Mouse (Mus musculus) brain, embryonic 14.5 days (tissue): ENCODE results near the gene Ccl3. TPM values are rescaled to one million over a fixed set of nuclear protein-coding genes. Genes with fewer than 3 reads are reported as not detected.

ENCODE experiments used
- DNase-seq: peaks from one replicate; pipeline ENCODE4 v3.0.0-alpha.2; 2011; ENCODE audit warnings: low read depth
- CTCF ChIP-seq: fragments of 200-500 bp; IDR thresholded peaks from 2 replicates; pipeline ENCODE4 v1.5.1; 2012; ENCODE audit warnings: inconsistent platforms, mild to moderate bottlenecking, moderate library complexity, borderline replicate concordance; ENCODE audit not compliant: insufficient read depth, insufficient read length; ENCODE audit errors: extremely low read depth
- POLR2A ChIP-seq: fragments of 200-500 bp; IDR thresholded peaks from 2 replicates; pipeline ENCODE4 v1.6.1; 2012; ENCODE audit warnings: mild to moderate bottlenecking, inconsistent platforms, borderline replicate concordance; ENCODE audit not compliant: poor library complexity, insufficient read depth, insufficient read length, severe bottlenecking; ENCODE audit errors: extremely low read depth
- polyA plus RNA-seq: library from polyadenylated mRNA; depleted of rRNA; stranded (reverse); fragments of >200 nt; gene quantifications from 2 replicates; pipeline ENCODE4 v1.2.3, GENCODE M21; 2012

Gene Ccl3
- polyA plus RNA-seq, 1 experiment = 1.7 TPM

- no peak for DNase-seq
- TF ChIP-seq CTCF = no peak
- TF ChIP-seq POLR2A = no peak
These were observed 9.6 kb downstream of the Ccl3 start for GRCm38 (mm10) chr11:83639533-83639932.

- DNase-seq = no peak
- no peak for TF ChIP-seq POLR2A
- TF ChIP-seq CTCF = no peak
These were observed 10.2 kb downstream of the Ccl3 start for GRCm38 (mm10) chr11:83638934-83639333.

GRCm38 (mm10) chr11:83636742-83637235 is 12.4 kb downstream of the Ccl3 start:
- no peak for DNase-seq
- TF ChIP-seq POLR2A = no peak
- no peak for TF ChIP-seq CTCF

- no peak for TF ChIP-seq POLR2A
- no peak for TF ChIP-seq CTCF
- no peak for DNase-seq
These were observed 14.3 kb downstream of the Ccl3 start for GRCm38 (mm10) chr11:83634898-83635297.

- no peak for TF ChIP-seq POLR2A
- TF ChIP-seq CTCF = no peak
- DNase-seq = peak; percentile 61
These were observed 14.7 kb downstream of the Ccl3 start for GRCm38 (mm10) chr11:83634425-83634824.

GRCm38 (mm10) chr11:83632744-83633143 is 16.4 kb downstream of the Ccl3 start:
- DNase-seq = no peak
- TF ChIP-seq POLR2A = no peak
- no peak for TF ChIP-seq CTCF

- TF ChIP-seq POLR2A (no peak), CTCF (no peak)
- no peak for DNase-seq
These were observed 18.1 kb downstream of the Ccl3 start for GRCm38 (mm10) chr11:83631065-83631464.

GRCm38 (mm10) chr11:83630630-83631029 is 18.5 kb downstream of the Ccl3 start:
- no peak for DNase-seq
- TF ChIP-seq CTCF (no peak), POLR2A (no peak)

GRCm38 (mm10) chr11:83628808-83629207 is 20.3 kb downstream of the Ccl3 start:
- DNase-seq = no peak
- TF ChIP-seq CTCF (no peak), POLR2A (no peak)

GRCm38 (mm10) chr11:83623586-83623985 is 25.6 kb downstream of the Ccl3 start:
- TF ChIP-seq POLR2A (no peak), CTCF (no peak)
- no peak for DNase-seq

- no peak for DNase-seq
- TF ChIP-seq CTCF (no peak), POLR2A (no peak)
These were observed 30.1 kb downstream of the Ccl3 start for GRCm38 (mm10) chr11:83619037-83619436.

GRCm38 (mm10) chr11:83618238-83618637 is 30.9 kb downstream of the Ccl3 start:
- TF ChIP-seq POLR2A (no peak), CTCF (no peak)
- DNase-seq = no peak
